Mouse (Mus musculus): ENCODE measurements around the gene D630003M21Rik.

The D630003M21Rik gene

GRCm38 (mm10) chr2:158219562-158219961, 9.5 kb downstream of the D630003M21Rik start:
- TF ChIP-seq GATA4 (IDR thresholded peaks at IDR 0.05; ENCODE audit: insufficient replicate concordance, low read length), result no peak

GRCm38 (mm10) chr2:158216510-158216909, 12.5 kb downstream of the D630003M21Rik start:
- TF ChIP-seq GATA4 (IDR thresholded peaks at IDR 0.05; ENCODE audit: insufficient replicate concordance, low read length), result no peak

- TF ChIP-seq GATA4 (IDR thresholded peaks at IDR 0.05; ENCODE audit: insufficient replicate concordance, low read length), result no peak
These were observed 13.5 kb downstream of the D630003M21Rik start for GRCm38 (mm10) chr2:158215283-158216117.

- TF ChIP-seq GATA4 (IDR thresholded peaks at IDR 0.05; ENCODE audit: insufficient replicate concordance, low read length), result no peak
These were observed 17.1 kb downstream of the D630003M21Rik start for GRCm38 (mm10) chr2:158211764-158212471.

- no peak for TF ChIP-seq GATA4 (IDR thresholded peaks at IDR 0.05; ENCODE audit: insufficient replicate concordance, low read length)
These were observed 18.1 kb downstream of the D630003M21Rik start for GRCm38 (mm10) chr2:158210958-158211357.

- TF ChIP-seq GATA4 (IDR thresholded peaks at IDR 0.05; ENCODE audit: insufficient replicate concordance, low read length), result no peak
These were observed 18.5 kb downstream of the D630003M21Rik start for GRCm38 (mm10) chr2:158210503-158210902.

- TF ChIP-seq GATA4 (IDR thresholded peaks at IDR 0.05; ENCODE audit: insufficient replicate concordance, low read length), result no peak
These were observed 19.2 kb downstream of the D630003M21Rik start for GRCm38 (mm10) chr2:158209776-158210175.

GRCm38 (mm10) chr2:158207848-158208247, 21.2 kb downstream of the D630003M21Rik start:
- no peak for TF ChIP-seq GATA4 (IDR thresholded peaks at IDR 0.05; ENCODE audit: insufficient replicate concordance, low read length)

GRCm38 (mm10) chr2:158204114-158204513, 24.9 kb downstream of the D630003M21Rik start:
- TF ChIP-seq GATA4 (IDR thresholded peaks at IDR 0.05; ENCODE audit: insufficient replicate concordance, low read length), result no peak

- no peak for TF ChIP-seq GATA4 (IDR thresholded peaks at IDR 0.05; ENCODE audit: insufficient replicate concordance, low read length)
These were observed 25.3 kb downstream of the D630003M21Rik start for GRCm38 (mm10) chr2:158203686-158204085.

GRCm38 (mm10) chr2:158199281-158199680, 29.7 kb downstream of the D630003M21Rik start:
- no peak; the same call in 1 of the 2 replicates for TF ChIP-seq GATA4 (IDR thresholded peaks at IDR 0.05; ENCODE audit: insufficient replicate concordance, low read length)

- TF ChIP-seq GATA4 (IDR thresholded peaks at IDR 0.05; ENCODE audit: insufficient replicate concordance, low read length), result no peak
These were observed 30.2 kb downstream of the D630003M21Rik start for GRCm38 (mm10) chr2:158198861-158199260.

- no peak for TF ChIP-seq GATA4 (IDR thresholded peaks at IDR 0.05; ENCODE audit: insufficient replicate concordance, low read length)
These were observed 31.1 kb downstream of the D630003M21Rik start for GRCm38 (mm10) chr2:158197971-158198370.

- no peak for TF ChIP-seq GATA4 (IDR thresholded peaks at IDR 0.05; ENCODE audit: insufficient replicate concordance, low read length)
These were observed 33.9 kb downstream of the D630003M21Rik start for GRCm38 (mm10) chr2:158194945-158195640.

GRCm38 (mm10) chr2:158193611-158194336, 35.2 kb downstream of the D630003M21Rik start:
- TF ChIP-seq GATA4 (IDR thresholded peaks at IDR 0.05; ENCODE audit: insufficient replicate concordance, low read length), result no peak

Measured in liver, adult (tissue).